Comparison of ENCODE assay signal across 13 mouse cellular contexts in genomic region chr15:59171120-59171519, GRCm38 (mm10).
DNase-seq lines count a peak whose midpoint lies in the region; ATAC-seq and TF ChIP-seq lines count a peak whose summit lies in the region.
"Had no signal": no experiment of that assay in that cellular context is flagged by ENCODE, and none has a peak within 500 bp of the region (broad histone marks: within the 10 kb centered on the region; RNA-seq: fewer than 3 reads in every experiment).

No protein-coding gene starts in this region.

- 5% methylated on average over 6 of the region's 6 CpGs for WGBS in lung, embryonic 14.5 days
- WGBS in heart, embryonic 12.5 days: 11% methylated on average over 6 of the region's 6 CpGs
- 25% methylated on average over 6 of the region's 6 CpGs for WGBS in forebrain, embryonic 11.5 days

- no peak overlapping the region for H3K4me2 ChIP-seq in lung, embryonic 14.5 days
- no peak overlapping the region for H3K4me2 ChIP-seq in heart, embryonic 12.5 days
- H3K4me2 ChIP-seq in forebrain, embryonic 11.5 days (ENCODE audit: low read depth, low read length, severe bottlenecking): no peak overlapping the region
- H3K4me2 ChIP-seq: hindbrain, embryonic 13.5 days had no signal

- no peak for ATAC-seq in lung, embryonic 14.5 days (ENCODE audit: insufficient read depth)
- no peak for ATAC-seq in heart, embryonic 12.5 days (ENCODE audit: insufficient number of reproducible peaks, low FRiP score)
- no peak for ATAC-seq in forebrain, embryonic 11.5 days (replicated peaks; ENCODE audit: low FRiP score)
- ATAC-seq: forebrain, postnatal 0 days; intestine, postnatal 0 days had no signal

- no peaks in the 10 kb centered on the region for H3K27me3 ChIP-seq in lung, embryonic 14.5 days (ENCODE audit: insufficient read depth, low read length)
- no peaks in the 10 kb centered on the region for H3K27me3 ChIP-seq in heart, embryonic 12.5 days (replicated peaks)
- H3K27me3 ChIP-seq in forebrain, embryonic 11.5 days (ENCODE audit: control insufficient read depth, insufficient read depth, low read length): no peaks in the 10 kb centered on the region
- H3K27me3 ChIP-seq: hindbrain, embryonic 13.5 days had no signal

- H3K9ac ChIP-seq in lung, embryonic 14.5 days: no peak overlapping the region
- H3K9ac ChIP-seq in heart, embryonic 12.5 days: no peak overlapping the region
- no peak overlapping the region for H3K9ac ChIP-seq in forebrain, embryonic 11.5 days (ENCODE audit: low read length)
- H3K9ac ChIP-seq: forebrain, postnatal 0 days; hindbrain, embryonic 13.5 days had no signal

- H3K4me3 ChIP-seq in lung, embryonic 14.5 days (ENCODE audit: low read depth, low read length): no peak overlapping the region
- H3K4me3 ChIP-seq in heart, embryonic 12.5 days: no peak overlapping the region
- H3K4me3 ChIP-seq in forebrain, embryonic 11.5 days (ENCODE audit: low read depth, low read length): no peak overlapping the region
- H3K4me3 ChIP-seq: hindbrain, embryonic 13.5 days had no signal

- H3K36me3 ChIP-seq in lung, embryonic 14.5 days (ENCODE audit: insufficient read depth): no peaks in the 10 kb centered on the region
- no peaks in the 10 kb centered on the region for H3K36me3 ChIP-seq in heart, embryonic 12.5 days
- H3K36me3 ChIP-seq in forebrain, embryonic 11.5 days (ENCODE audit: control insufficient read depth, insufficient read depth, low read length): no peaks in the 10 kb centered on the region
- H3K36me3 ChIP-seq: hindbrain, embryonic 13.5 days had no signal

- H3K9me3 ChIP-seq in lung, embryonic 14.5 days (ENCODE audit: low read depth, low read length): peaks cover 4% of the 10 kb centered on the region; the same call in 1 of the 2 replicates
- peaks cover 6% of the 10 kb centered on the region for H3K9me3 ChIP-seq in heart, embryonic 12.5 days (replicated peaks)
- H3K9me3 ChIP-seq in forebrain, embryonic 11.5 days (ENCODE audit: control insufficient read depth, low read length): no peaks in the 10 kb centered on the region
- H3K9me3 ChIP-seq: hindbrain, embryonic 13.5 days had no signal

- intact Hi-C loops in heart, postnatal 25 days (cut with DNase I): no loop called here

- H3K4me1 ChIP-seq in lung, embryonic 14.5 days (ENCODE audit: insufficient read depth): peaks cover 14% of the 10 kb centered on the region; the same call in 1 of the 2 replicates
- peaks cover 42% of the 10 kb centered on the region for H3K4me1 ChIP-seq in heart, embryonic 12.5 days (replicated peaks)
- peaks cover 4% of the 10 kb centered on the region for H3K4me1 ChIP-seq in forebrain, embryonic 11.5 days (replicated peaks; ENCODE audit: control insufficient read depth, insufficient read depth, low read length)

- H3K27ac ChIP-seq in lung, embryonic 14.5 days (ENCODE audit: low read depth): no peak overlapping the region
- peak overlapping the region; percentile 59 for H3K27ac ChIP-seq in heart, embryonic 12.5 days (ENCODE audit: poor library complexity, severe bottlenecking)
- H3K27ac ChIP-seq in forebrain, embryonic 11.5 days (ENCODE audit: low read depth, low read length): no peak overlapping the region
- H3K27ac ChIP-seq: hindbrain, embryonic 13.5 days had no signal

- TF ChIP-seq CTCF in lung, embryonic 14.5 days (IDR thresholded peaks at IDR 0.05; ENCODE audit: low read depth): no peak

- peak; percentile 36 to 38 for DNase-seq in heart, adult 18-20 months
- no peak for DNase-seq in heart, postnatal 25 days (ENCODE audit: low spot score)
- peak; percentile 56 for DNase-seq in lung, embryonic 14.5 days
- no peak for DNase-seq in lung, postnatal 25 days (ENCODE audit: low spot score)
- peak; percentile 48 to 57 for DNase-seq in kidney, postnatal 36 days
- DNase-seq in embryo, embryonic 10.5 days (ENCODE audit: low spot score): no peak
- no peak for DNase-seq in forebrain, embryonic 11.5 days (ENCODE audit: low spot score)
- DNase-seq: cerebellum, adult 18-20 months; forebrain, postnatal 0 days; gastrocnemius, postnatal 10 days had no signal

Comparison
In these comparisons a context has a peak if more than half of its experiments do, and no peak if none do; other contexts are left out.
1. DNase-seq: peak in heart, adult 18-20 months (2 of 2), lung, embryonic 14.5 days (single experiment) and kidney, postnatal 36 days (2 of 2); none in heart, postnatal 25 days (single experiment), lung, postnatal 25 days (single experiment), embryo, embryonic 10.5 days (single experiment) and forebrain, embryonic 11.5 days (single experiment).